Mouse (Mus musculus): ENCODE data around the gene Fbxw7.

- TF ChIP-seq CTCF (IDR thresholded peaks at IDR 0.05; ENCODE audit: low read depth, low read length) (no peak), GATA1 (IDR thresholded peaks at IDR 0.05; ENCODE audit: borderline replicate concordance, low read length) (no peak), TAL1 (conservative IDR thresholded peaks at IDR 0.05; ENCODE audit: low read depth, low read length) (no peak), GATA2 (IDR thresholded peaks at IDR 0.05; ENCODE audit: borderline replicate concordance, low read depth, low read length) (no peak)
Measured at GRCm38 (mm10) chr3:84985121-84985625, 170.1 kb downstream of the Fbxw7 start.

Data from G1E (cell line).